Mouse (Mus musculus) MEL (cell line): ENCODE results near the gene Sod1.

Experiments
- CHD1 ChIP-seq: IDR thresholded peaks from 2 replicates; pipeline ENCODE4 v1.6.1; 2012; ENCODE audit warnings: low read depth, mild to moderate bottlenecking, inconsistent platforms, low read length, improper control_type of control experiment
- CTCF ChIP-seq, 3 experiments: IDR thresholded peaks in 2 of 3; conservative IDR thresholded peaks in 1 of 3; 2 replicates each; pipeline ENCODE4 v1.5.1; 2011 to 2012; ENCODE audit warnings: low read length in 3 of 3, low read depth in 2 of 3, mild to moderate bottlenecking in 2 of 3, improper control_type of control experiment in 1 of 3, inconsistent platforms in 1 of 3, mixed read lengths in 1 of 3, moderate library complexity in 1 of 3; ENCODE audit not compliant: control insufficient read depth in 1 of 3, insufficient read depth in 1 of 3, poor library complexity in 1 of 3, severe bottlenecking in 1 of 3
- ETS1 ChIP-seq: IDR thresholded peaks from 2 replicates; pipeline ENCODE4 v1.6.1; 2012; ENCODE audit warnings: low read depth, mild to moderate bottlenecking, inconsistent platforms, low read length, improper control_type of control experiment, moderate library complexity
- GABPA ChIP-seq: IDR thresholded peaks from 2 replicates; pipeline ENCODE4 v1.6.1; 2012; ENCODE audit warnings: low read depth, mild to moderate bottlenecking, inconsistent platforms, low read length, improper control_type of control experiment, moderate library complexity
- GATA1 ChIP-seq: IDR thresholded peaks from 2 replicates; pipeline ENCODE4 v1.6.1; 2011; ENCODE audit warnings: low read depth, low read length, improper control_type of control experiment
- MAFK ChIP-seq: IDR thresholded peaks from 2 replicates; pipeline ENCODE4 v1.6.1; 2011; ENCODE audit warnings: low read depth, mild to moderate bottlenecking, low read length, improper control_type of control experiment, borderline replicate concordance
- MXI1 ChIP-seq: IDR thresholded peaks from 2 replicates; pipeline ENCODE4 v1.6.1; 2011; ENCODE audit warnings: mild to moderate bottlenecking, low read depth, low read length, improper control_type of control experiment
- SIN3A ChIP-seq: IDR thresholded peaks from 2 replicates; pipeline ENCODE4 v1.6.1; 2012; ENCODE audit warnings: low read length, improper control_type of control experiment, inconsistent platforms
- ZC3H11A ChIP-seq: IDR thresholded peaks from 2 replicates; pipeline ENCODE4 v1.6.1; 2012; ENCODE audit warnings: low read depth, mild to moderate bottlenecking, inconsistent platforms, low read length, improper control_type of control experiment
- ZNF384 ChIP-seq: IDR thresholded peaks from 2 replicates; pipeline ENCODE4 v1.6.1; 2012; ENCODE audit warnings: low read depth, mild to moderate bottlenecking, inconsistent platforms, low read length, improper control_type of control experiment

- TF ChIP-seq CHD1 (no peak), CTCF (IDR thresholded peaks at IDR 0.05 in 2 of 3, conservative IDR thresholded peaks at IDR 0.05 in 1 of 3; ENCODE audit: control insufficient read depth in 1 of 3, insufficient read depth in 1 of 3, low read depth in 2 of 3, low read length in 3 of 3, poor library complexity in 1 of 3, severe bottlenecking in 1 of 3) (no peak), GATA1 (no peak), ZNF384 (no peak), MXI1 (no peak), MAFK (no peak), GABPA (no peak), SIN3A (no peak), ETS1 (no peak), ZC3H11A (no peak)
Measured at GRCm38 (mm10) chr16:90171416-90171815, 49.1 kb upstream of the Sod1 start.
